Mouse (Mus musculus) adrenal gland, postnatal 25 days (tissue): ENCODE measurements around the gene Cypt15. TPM values are rescaled to one million over a fixed set of nuclear protein-coding genes. Genes with fewer than 3 reads are reported as not detected.
"Not testable (repeated sequence)": the region's sequence is repeated elsewhere in the genome, so short reads cannot be mapped to it uniquely, and the experiment has no call there.

Experiments used
- DNase-seq: peaks from one replicate; pipeline ENCODE4 v3.0.0; 2021; ENCODE audit warnings: mixed read lengths
- long read RNA-seq: library from polyadenylated mRNA; stranded (forward); transcript quantifications from one replicate; pipeline ENCODE4 v2.0.0, GENCODE M21; 2021
- total RNA-seq: library from RNA; stranded (reverse); gene quantifications from 2 replicates; pipeline ENCODE4 v1.2.3, GENCODE M21; 2021

The Cypt15 gene
- total RNA-seq: not detected in 2 replicates
- long read RNA-seq: 0 reads

DNA sequence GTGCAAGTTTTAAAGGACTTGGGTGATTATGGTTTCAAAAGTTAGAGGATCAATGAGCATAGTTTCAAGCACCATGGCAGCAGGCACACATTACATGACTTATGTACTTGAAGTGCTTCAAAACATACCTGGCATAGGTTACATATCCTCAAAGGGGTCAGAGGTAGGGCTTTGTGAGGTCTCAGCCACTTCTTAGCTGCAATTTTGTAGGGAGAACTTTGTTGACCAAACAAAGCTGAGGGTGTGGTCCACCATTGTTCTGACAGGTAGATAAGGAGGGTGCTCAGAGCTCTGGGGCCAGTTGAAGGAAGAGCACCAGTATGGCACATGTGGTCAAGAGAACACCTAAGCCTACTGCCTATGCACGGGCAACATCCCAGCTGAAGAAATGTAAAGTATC is at the start of gene Cypt15:
Gene Cypt15 (plus strand): TSS at position 301 of the 400 bp plus-strand sequence.
- not testable (repeated sequence) for DNase-seq

DNA sequence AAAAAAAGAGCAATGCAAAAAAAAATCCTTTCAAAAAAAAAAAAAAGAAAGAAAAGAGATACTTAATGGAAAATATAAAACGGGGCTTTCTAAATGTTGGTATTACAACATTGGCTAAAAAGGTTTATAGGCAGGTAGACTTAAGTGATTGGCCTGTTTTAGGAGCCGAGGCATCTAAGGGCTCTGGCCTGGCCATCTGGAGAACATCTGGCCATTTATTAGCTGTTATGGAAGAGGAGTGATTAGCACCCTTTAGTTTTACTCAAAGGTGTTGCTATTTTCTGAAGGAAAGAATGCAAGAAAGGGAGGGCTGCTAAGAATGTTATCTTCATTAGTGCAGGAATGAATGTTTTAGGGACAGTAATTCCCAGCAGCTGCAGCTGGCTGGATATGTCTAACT is 24.9 kb downstream of the Cypt15 start:
- DNase-seq: no peak

DNA sequence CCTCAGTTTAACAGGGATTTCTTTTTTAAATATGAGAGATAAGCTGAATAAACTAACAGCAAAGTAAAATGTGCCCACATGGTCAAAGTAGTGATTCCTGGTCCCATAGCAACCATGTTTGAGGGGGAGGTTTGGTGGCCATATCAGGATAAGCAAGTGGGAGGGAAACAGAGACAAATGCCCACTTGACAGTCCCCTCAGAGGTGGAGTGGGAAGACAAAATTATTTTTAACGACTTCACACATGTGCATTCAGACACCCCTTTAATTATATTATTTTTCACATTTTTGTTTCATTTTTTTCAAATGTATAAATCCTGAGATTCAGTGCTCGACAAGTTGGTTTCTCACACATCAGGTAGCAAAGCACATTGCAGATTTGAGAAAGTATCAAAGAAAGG is 32.8 kb downstream of the Cypt15 start:
- no peak for DNase-seq

DNA sequence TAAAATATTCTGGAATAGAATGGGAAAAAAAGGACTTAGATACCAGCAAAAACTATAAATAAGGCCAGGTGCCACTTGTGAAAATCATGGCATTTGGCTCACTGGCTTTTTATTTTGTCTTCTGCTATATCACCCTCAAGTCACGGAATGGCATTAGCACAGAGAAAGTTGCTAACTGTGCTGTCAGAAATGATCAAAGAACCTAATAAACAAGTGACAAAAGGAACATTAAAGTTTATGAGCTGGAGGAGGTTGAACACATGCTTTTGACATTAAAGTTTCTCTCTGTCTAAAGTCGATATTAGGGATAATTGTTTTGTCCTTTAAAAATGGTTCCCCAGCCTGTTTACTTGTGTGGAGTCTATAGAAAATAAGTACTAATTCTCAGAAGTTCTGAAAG is 37.7 kb downstream of the Cypt15 start:
- no peak for DNase-seq
